Mouse (Mus musculus): Measurements from ENCODE around the gene Slc25a20. TPM values are rescaled to one million over a fixed set of nuclear protein-coding genes. Genes with fewer than 3 reads are reported as not detected.
"Not testable (repeated sequence)": the region's sequence is repeated elsewhere in the genome, so short reads cannot be mapped to it uniquely, and the experiment has no call there.

Gene Slc25a20
- polyA plus RNA-seq, 1 experiment from 2014 or later = 25.6 TPM

- ATAC-seq (ENCODE audit: low FRiP score) (no peak), DNase-seq (ENCODE audit: low spot score) (no peak)
- no peak overlapping the region for H3K4me2 ChIP-seq (replicated peaks)
- no peak overlapping the region for H3K27ac ChIP-seq
- H3K9ac ChIP-seq = no peak overlapping the region
- no peaks in the 10 kb centered on the region for H3K27me3 ChIP-seq (ENCODE audit: control insufficient read depth, insufficient read depth, low read length)
- WGBS = 91% methylated on average over 2 of the region's 2 CpGs
- H3K4me1 ChIP-seq (replicated peaks; ENCODE audit: control insufficient read depth, insufficient read depth, low read length) = no peaks in the 10 kb centered on the region
- H3K4me3 ChIP-seq (replicated peaks; ENCODE audit: low read length) = no peak overlapping the region
- H3K9me3 ChIP-seq (ENCODE audit: control insufficient read depth, low read length) = no peaks in the 10 kb centered on the region
- H3K36me3 ChIP-seq (replicated peaks; ENCODE audit: control insufficient read depth, insufficient read depth) = peaks cover 36% of the 10 kb centered on the region
Observed at GRCm38 (mm10) chr9:108639825-108640224, 22.1 kb upstream of the Slc25a20 start.

GRCm38 (mm10) chr9:108648166-108648565 lies 13.7 kb upstream of the Slc25a20 start:
- Histone ChIP-seq H3K27ac (no peak overlapping the region), H3K4me2 (replicated peaks) (peak overlapping the region; percentile 82), H3K9me3 (ENCODE audit: control insufficient read depth, low read length) (no peaks in the 10 kb centered on the region), H3K36me3 (replicated peaks; ENCODE audit: control insufficient read depth, insufficient read depth) (peaks cover 15% of the 10 kb centered on the region), H3K9ac (peak overlapping the region; percentile 75), H3K4me1 (replicated peaks; ENCODE audit: control insufficient read depth, insufficient read depth, low read length) (peaks cover 22% of the 10 kb centered on the region), H3K27me3 (ENCODE audit: control insufficient read depth, insufficient read depth, low read length) (no peaks in the 10 kb centered on the region), H3K4me3 (replicated peaks; ENCODE audit: low read length) (peak overlapping the region; percentile 60)
- ATAC-seq (ENCODE audit: low FRiP score) (no peak), DNase-seq (ENCODE audit: low spot score) (no peak)
- WGBS = 46% methylated on average over 10 of the region's 10 CpGs

- under 1% methylated on average over 106 of the region's 112 CpGs for WGBS
- H3K27ac ChIP-seq = peak within 1 kb of the TSS; percentile 87
- no peaks in the 10 kb centered on the region for H3K27me3 ChIP-seq (ENCODE audit: control insufficient read depth, insufficient read depth, low read length)
- peak within 1 kb of the TSS; percentile 60 for H3K4me3 ChIP-seq (replicated peaks; ENCODE audit: low read length)
- ATAC-seq (ENCODE audit: low FRiP score) (peak; percentile 99), DNase-seq (ENCODE audit: low spot score) (peak; percentile 97)
- peak within 1 kb of the TSS; percentile 75 for H3K9ac ChIP-seq
- no peaks in the 10 kb centered on the region for H3K9me3 ChIP-seq (ENCODE audit: control insufficient read depth, low read length)
- H3K4me1 ChIP-seq (replicated peaks; ENCODE audit: control insufficient read depth, insufficient read depth, low read length) = peaks cover 22% of the 10 kb centered on the region
- 0 out of 2 replicates have a peak, but pooled peaks cover 8% of the 10 kb centered on the region for H3K36me3 ChIP-seq (replicated peaks; ENCODE audit: control insufficient read depth, insufficient read depth)
- peak within 1 kb of the TSS; percentile 82 for H3K4me2 ChIP-seq (replicated peaks)
Observed at GRCm38 (mm10) chr9:108648611-108649560, 13.0 kb upstream of the Slc25a20 start, which contains the start of gene Arih2. Gene Arih2 (minus strand): TSS chr9:108649386.

GRCm38 (mm10) chr9:108649561-108650440 lies 12.1 kb upstream of the Slc25a20 start:
- Histone ChIP-seq H3K27me3 (ENCODE audit: control insufficient read depth, insufficient read depth, low read length) (no peaks in the 10 kb centered on the region), H3K27ac (peak overlapping the region; percentile 87), H3K9me3 (ENCODE audit: control insufficient read depth, low read length) (no peaks in the 10 kb centered on the region), H3K4me2 (replicated peaks) (peak overlapping the region; percentile 82), H3K4me1 (replicated peaks; ENCODE audit: control insufficient read depth, insufficient read depth, low read length) (peaks cover 22% of the 10 kb centered on the region), H3K36me3 (replicated peaks; ENCODE audit: control insufficient read depth, insufficient read depth) (0 out of 2 replicates have a peak, but pooled peaks cover 6% of the 10 kb centered on the region), H3K4me3 (replicated peaks; ENCODE audit: low read length) (peak overlapping the region; percentile 60), H3K9ac (peak overlapping the region; percentile 75)
- WGBS = 34% methylated on average over 29 of the region's 29 CpGs
- ATAC-seq (ENCODE audit: low FRiP score) (peak; percentile 45; the same call in 1 of the 2 replicates), DNase-seq (ENCODE audit: low spot score) (no peak)

- DNase-seq (ENCODE audit: low spot score) (no peak), ATAC-seq (ENCODE audit: low FRiP score) (no peak)
- Histone ChIP-seq H3K4me1 (replicated peaks; ENCODE audit: control insufficient read depth, insufficient read depth, low read length) (peaks cover 5% of the 10 kb centered on the region; the same call in 1 of the 2 replicates), H3K4me3 (replicated peaks; ENCODE audit: low read length) (no peak overlapping the region), H3K9ac (no peak overlapping the region), H3K4me2 (replicated peaks) (no peak overlapping the region), H3K36me3 (replicated peaks; ENCODE audit: control insufficient read depth, insufficient read depth) (no peaks in the 10 kb centered on the region), H3K27ac (no peak overlapping the region), H3K27me3 (ENCODE audit: control insufficient read depth, insufficient read depth, low read length) (no peaks in the 10 kb centered on the region), H3K9me3 (ENCODE audit: control insufficient read depth, low read length) (no peaks in the 10 kb centered on the region)
- 82% methylated on average over 10 of the region's 10 CpGs for WGBS
Observed at GRCm38 (mm10) chr9:108654566-108655464, 7.1 kb upstream of the Slc25a20 start.

GRCm38 (mm10) chr9:108655865-108656264 lies 6.0 kb upstream of the Slc25a20 start:
- WGBS = 88% methylated on average over 7 of the region's 7 CpGs
- H3K27ac ChIP-seq; H3K4me2 ChIP-seq (replicated peaks); H3K9me3 ChIP-seq (ENCODE audit: control insufficient read depth, low read length); ATAC-seq (ENCODE audit: low FRiP score); DNase-seq (ENCODE audit: low spot score); H3K4me3 ChIP-seq (replicated peaks; ENCODE audit: low read length); H3K27me3 ChIP-seq (ENCODE audit: control insufficient read depth, insufficient read depth, low read length); H3K4me1 ChIP-seq (replicated peaks; ENCODE audit: control insufficient read depth, insufficient read depth, low read length); H3K9ac ChIP-seq; H3K36me3 ChIP-seq (replicated peaks; ENCODE audit: control insufficient read depth, insufficient read depth): not testable (repeated sequence)

- DNase-seq (ENCODE audit: low spot score) (no peak), ATAC-seq (ENCODE audit: low FRiP score) (no peak)
- peaks cover 5% of the 10 kb centered on the region; the same call in 1 of the 2 replicates for H3K36me3 ChIP-seq (replicated peaks; ENCODE audit: control insufficient read depth, insufficient read depth)
- H3K4me3 ChIP-seq (replicated peaks; ENCODE audit: low read length) = peak overlapping the region; percentile 68
- no peaks in the 10 kb centered on the region for H3K9me3 ChIP-seq (ENCODE audit: control insufficient read depth, low read length)
- H3K4me2 ChIP-seq (replicated peaks) = peak overlapping the region; percentile 70
- peak overlapping the region; percentile 67 for H3K9ac ChIP-seq
- no peak overlapping the region for H3K27ac ChIP-seq
- no peaks in the 10 kb centered on the region for H3K27me3 ChIP-seq (ENCODE audit: control insufficient read depth, insufficient read depth, low read length)
- H3K4me1 ChIP-seq (replicated peaks; ENCODE audit: control insufficient read depth, insufficient read depth, low read length) = peaks cover 10% of the 10 kb centered on the region
- 49% methylated on average over 6 of the region's 6 CpGs for WGBS
Observed at GRCm38 (mm10) chr9:108662660-108663059, 772 bp downstream of the Slc25a20 start.

- Histone ChIP-seq H3K4me2 (replicated peaks) (no peak overlapping the region), H3K27ac (no peak overlapping the region), H3K4me1 (replicated peaks; ENCODE audit: control insufficient read depth, insufficient read depth, low read length) (no peaks in the 10 kb centered on the region), H3K4me3 (replicated peaks; ENCODE audit: low read length) (no peak overlapping the region), H3K36me3 (replicated peaks; ENCODE audit: control insufficient read depth, insufficient read depth) (peaks cover 45% of the 10 kb centered on the region), H3K9ac (no peak overlapping the region), H3K27me3 (ENCODE audit: control insufficient read depth, insufficient read depth, low read length) (no peaks in the 10 kb centered on the region), H3K9me3 (ENCODE audit: control insufficient read depth, low read length) (no peaks in the 10 kb centered on the region)
- 54% methylated on average over 8 of the region's 8 CpGs for WGBS
- no peak for ATAC-seq (ENCODE audit: low FRiP score)
- DNase-seq (ENCODE audit: low spot score) = no peak
Observed at GRCm38 (mm10) chr9:108669875-108670274, 8.0 kb downstream of the Slc25a20 start.

Measured in hindbrain, embryonic 14.5 days (tissue).